In the genomic region with DNA sequence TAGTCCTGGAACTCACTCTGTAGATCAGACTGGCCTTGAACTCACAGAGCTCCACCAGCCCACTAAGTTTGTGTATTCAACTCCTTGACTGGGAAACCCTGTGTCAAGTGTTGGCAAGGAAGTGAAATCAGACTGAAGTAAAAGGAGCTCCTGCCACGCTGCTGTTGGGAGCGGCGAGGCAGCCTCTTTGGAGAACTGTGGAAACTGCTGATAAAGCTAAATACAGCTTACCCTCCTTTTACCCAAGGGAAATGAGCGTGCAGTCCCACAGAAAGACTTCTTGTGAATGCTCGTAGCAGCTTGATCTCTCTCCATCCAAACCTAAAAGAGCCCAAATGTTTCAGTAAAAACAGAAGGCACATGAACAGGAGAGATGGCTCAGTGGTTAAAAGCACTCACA, we compare ENCODE assay signal across 12 mouse cellular contexts. TPM values are rescaled to one million over a fixed set of nuclear protein-coding genes. Genes with fewer than 3 reads are reported as not detected.
DNase-seq lines count a peak whose midpoint lies in the region; ATAC-seq and TF ChIP-seq lines count a peak whose summit lies in the region.
"Had no signal": no experiment of that assay in that cellular context is flagged by ENCODE, and none has a peak within 500 bp of the region (broad histone marks: within the 10 kb centered on the region; RNA-seq: fewer than 3 reads in every experiment).

No protein-coding gene starts in this region.

- TF ChIP-seq EP300 in CH12.LX (IDR thresholded peaks at IDR 0.05; ENCODE audit: low read length), result no peak

- dilution Hi-C loops in CH12.LX (cut with MboI; ENCODE audit: extremely low pct_ligation_motif_present, extremely low pct_unique_long_range_greater_than_20kb, low sequenced_read_pairs), result no loop called here

- DNase-seq in hindbrain, embryonic 10.5 days (ENCODE audit: low spot score), result no peak
- DNase-seq in CH12.LX (ENCODE audit: extremely low read depth), result no peak
- DNase-seq in liver, embryonic 13.5 days, result no peak
- DNase-seq in limb, embryonic 10.5 days (ENCODE audit: low spot score), result no peak
- no peak for DNase-seq in ovary, postnatal 10 days (ENCODE audit: low spot score)
- DNase-seq: adrenal gland, adult 2 months; lung, postnatal 36 days had no signal

- no peak overlapping the region for H3K9ac ChIP-seq in hindbrain, embryonic 16.5 days (ENCODE audit: low read depth, low read length)
- H3K9ac ChIP-seq in CH12.LX (ENCODE audit: insufficient read depth, low read depth), result no peak overlapping the region
- H3K9ac ChIP-seq in liver, embryonic 13.5 days, result peak overlapping the region; percentile 71
- H3K9ac ChIP-seq in midbrain, embryonic 15.5 days, result no peak overlapping the region
- H3K9ac ChIP-seq: heart, embryonic 13.5 days had no signal

- no peaks in the 10 kb centered on the region for H3K79me2 ChIP-seq in CH12.LX (replicated peaks; ENCODE audit: control insufficient read depth, extremely low read depth, insufficient read depth, poor library complexity, severe bottlenecking)

- WGBS in hindbrain, embryonic 10.5 days, result 65% methylated on average over 5 of the region's 5 CpGs
- 46% methylated on average over 5 of the region's 5 CpGs for WGBS in hindbrain, embryonic 16.5 days
- WGBS in liver, embryonic 13.5 days (ENCODE audit: insufficient replicate concordance), result 14% methylated on average over 5 of the region's 5 CpGs
- 76% methylated on average over 5 of the region's 5 CpGs for WGBS in limb, embryonic 10.5 days
- 57% methylated on average over 5 of the region's 5 CpGs for WGBS in midbrain, embryonic 15.5 days

- in situ Hi-C loops in CH12.LX (cut with MboI; ENCODE audit: low pct_ligation_motif_present, low pct_unique_long_range_greater_than_20kb, low sequenced_read_pairs), result no loop called here

- TF ChIP-seq RAD21 in CH12.LX (IDR thresholded peaks at IDR 0.05; ENCODE audit: low read depth, low read length), result no peak

- no peak overlapping the region for H3K4me2 ChIP-seq in hindbrain, embryonic 16.5 days (ENCODE audit: low read length)
- no peak overlapping the region; the same call in 1 of the 2 replicates for H3K4me2 ChIP-seq in CH12.LX (ENCODE audit: insufficient read depth, low read depth, poor library complexity, severe bottlenecking)
- peak overlapping the region; percentile 50 for H3K4me2 ChIP-seq in liver, embryonic 13.5 days
- no peak overlapping the region for H3K4me2 ChIP-seq in midbrain, embryonic 15.5 days
- H3K4me2 ChIP-seq: heart, embryonic 13.5 days had no signal

- no peak overlapping the region for H3K4me3 ChIP-seq in hindbrain, embryonic 10.5 days
- no peak overlapping the region for H3K4me3 ChIP-seq in hindbrain, embryonic 16.5 days (ENCODE audit: low read length)
- H3K4me3 ChIP-seq in CH12.LX (replicated peaks in 1 of 3; ENCODE audit: low read depth in 2 of 3, low read length in 2 of 3, poor library complexity in 1 of 3), result no peak overlapping the region
- H3K4me3 ChIP-seq in liver, embryonic 13.5 days (replicated peaks), result no peak overlapping the region
- no peak overlapping the region for H3K4me3 ChIP-seq in limb, embryonic 10.5 days
- H3K4me3 ChIP-seq in midbrain, embryonic 15.5 days, result no peak overlapping the region
- H3K4me3 ChIP-seq: heart, embryonic 13.5 days; layer of hippocampus, adult 2 months had no signal

- no peak for TF ChIP-seq POLR2A in CH12.LX (IDR thresholded peaks at IDR 0.05; ENCODE audit: low read depth, low read length)

- ATAC-seq in hindbrain, embryonic 16.5 days, result no peak
- ATAC-seq in common myeloid progenitor, adult 5-6 weeks (replicated peaks; ENCODE audit: low read depth, poor library complexity, severe bottlenecking), result peak; percentile 53
- ATAC-seq in liver, embryonic 13.5 days (ENCODE audit: low read depth), result peak; percentile 47
- ATAC-seq in midbrain, embryonic 15.5 days (replicated peaks), result no peak

- H3K4me1 ChIP-seq in hindbrain, embryonic 10.5 days (replicated peaks), result peaks cover 4% of the 10 kb centered on the region; the same call in 1 of the 2 replicates
- no peaks in the 10 kb centered on the region for H3K4me1 ChIP-seq in hindbrain, embryonic 16.5 days (ENCODE audit: control insufficient read depth, insufficient read depth, low read depth, low read length)
- H3K4me1 ChIP-seq in CH12.LX (ENCODE audit: control insufficient read depth in 1 of 2, insufficient read depth in 2 of 2), result peaks cover 6 to 10% of the 10 kb centered on the region in 2 experiments
- H3K4me1 ChIP-seq in liver, embryonic 13.5 days (replicated peaks), result peaks cover 83% of the 10 kb centered on the region
- H3K4me1 ChIP-seq in limb, embryonic 10.5 days, result no peaks in the 10 kb centered on the region
- no peaks in the 10 kb centered on the region for H3K4me1 ChIP-seq in midbrain, embryonic 15.5 days

- TF ChIP-seq CTCF in CH12.LX (conservative IDR thresholded peaks at IDR 0.05 in 1 of 2, IDR thresholded peaks at IDR 0.05 in 1 of 2; ENCODE audit: low read depth in 2 of 2, low read length in 2 of 2), result no peak

- H3K9me3 ChIP-seq in hindbrain, embryonic 10.5 days, result no peaks in the 10 kb centered on the region
- H3K9me3 ChIP-seq in hindbrain, embryonic 16.5 days (ENCODE audit: control insufficient read depth, low read length), result no peaks in the 10 kb centered on the region
- peaks cover 2% of the 10 kb centered on the region for H3K9me3 ChIP-seq in CH12.LX (replicated peaks; ENCODE audit: low read length)
- H3K9me3 ChIP-seq in liver, embryonic 13.5 days (replicated peaks), result no peaks in the 10 kb centered on the region
- H3K9me3 ChIP-seq in limb, embryonic 10.5 days (replicated peaks), result no peaks in the 10 kb centered on the region
- no peaks in the 10 kb centered on the region for H3K9me3 ChIP-seq in midbrain, embryonic 15.5 days
- H3K9me3 ChIP-seq: heart, embryonic 13.5 days had no signal

- H3K36me3 ChIP-seq in hindbrain, embryonic 10.5 days, result no peaks in the 10 kb centered on the region
- no peaks in the 10 kb centered on the region for H3K36me3 ChIP-seq in hindbrain, embryonic 16.5 days (ENCODE audit: control insufficient read depth, insufficient read depth, low read length)
- no peaks in the 10 kb centered on the region for H3K36me3 ChIP-seq in CH12.LX (replicated peaks in 1 of 2; ENCODE audit: control insufficient read depth in 1 of 2, insufficient read depth in 1 of 2, low read length in 1 of 2)
- no peaks in the 10 kb centered on the region for H3K36me3 ChIP-seq in liver, embryonic 13.5 days
- H3K36me3 ChIP-seq in limb, embryonic 10.5 days, result no peaks in the 10 kb centered on the region
- H3K36me3 ChIP-seq in midbrain, embryonic 15.5 days (replicated peaks), result no peaks in the 10 kb centered on the region
- H3K36me3 ChIP-seq: heart, embryonic 13.5 days had no signal

- no peaks in the 10 kb centered on the region for H3K27me3 ChIP-seq in hindbrain, embryonic 10.5 days (ENCODE audit: insufficient read depth, poor library complexity, severe bottlenecking)
- H3K27me3 ChIP-seq in hindbrain, embryonic 16.5 days (replicated peaks; ENCODE audit: control insufficient read depth, insufficient read depth, low read length), result no peaks in the 10 kb centered on the region
- H3K27me3 ChIP-seq in CH12.LX (replicated peaks), result peaks cover 3% of the 10 kb centered on the region
- H3K27me3 ChIP-seq in liver, embryonic 13.5 days, result no peaks in the 10 kb centered on the region
- H3K27me3 ChIP-seq in limb, embryonic 10.5 days (ENCODE audit: low read depth, poor library complexity, severe bottlenecking), result no peaks in the 10 kb centered on the region
- H3K27me3 ChIP-seq in midbrain, embryonic 15.5 days (replicated peaks), result no peaks in the 10 kb centered on the region
- H3K27me3 ChIP-seq: heart, embryonic 13.5 days had no signal

- 0 out of 2 replicates have a peak overlapping the region, but pooled peaks have one; percentile 29 for H3K27ac ChIP-seq in hindbrain, embryonic 10.5 days
- H3K27ac ChIP-seq in hindbrain, embryonic 16.5 days (ENCODE audit: low read depth, low read length), result no peak overlapping the region
- H3K27ac ChIP-seq in CH12.LX (ENCODE audit: insufficient read depth, low read depth), result no peak overlapping the region
- peak overlapping the region; percentile 98 for H3K27ac ChIP-seq in liver, embryonic 13.5 days
- no peak overlapping the region for H3K27ac ChIP-seq in limb, embryonic 10.5 days
- no peak overlapping the region for H3K27ac ChIP-seq in midbrain, embryonic 15.5 days
- H3K27ac ChIP-seq: heart, embryonic 13.5 days; layer of hippocampus, adult 2 months had no signal

RNA-seq across cellular contexts. Expression of a gene that starts 11.3 kb away (rescaled TPM):
- 16.4 and 19.0 TPM in 2 replicates for polyA plus RNA-seq in hindbrain, embryonic 10.5 days (2016; fragmentation: Nextera tagmentation; extraction: Ambion mirVana)
- polyA plus RNA-seq in hindbrain, embryonic 16.5 days (2015; fragmentation: Nextera tagmentation; extraction: Ambion mirVana), result 8.9 and 9.0 TPM in 2 replicates
- 25.6 and 25.9 TPM in 2 replicates for total RNA-seq in CH12.LX (2012; rRNA removed)
- total RNA-seq in CH12.LX (2014; rRNA removed), result 18.5 and 18.6 TPM in 2 replicates
- 26.8 and 34.5 TPM in 2 replicates for polyA plus RNA-seq in CH12.LX (2012; ENCODE audit: insufficient read length, low read depth)
- total RNA-seq in common myeloid progenitor, adult 5-6 weeks (2017), result 15.8 and 16.5 TPM in 2 replicates
- 27.1 and 31.1 TPM in 2 replicates for polyA plus RNA-seq in liver, embryonic 13.5 days (2015; fragmentation: Nextera tagmentation; extraction: Ambion mirVana)
- polyA plus RNA-seq in limb, embryonic 10.5 days (2016; fragmentation: Nextera tagmentation; extraction: Ambion mirVana), result 20.4 and 21.5 TPM in 2 replicates
- 5.7 and 7.6 TPM in 2 replicates for polyA plus RNA-seq in midbrain, embryonic 15.5 days (2015; fragmentation: Nextera tagmentation; extraction: Ambion mirVana)

RNA-seq across cellular contexts. Expression of a gene that starts 15.7 kb away (rescaled TPM):
- 27.2 and 32.7 TPM in 2 replicates for polyA plus RNA-seq in hindbrain, embryonic 10.5 days (2016; fragmentation: Nextera tagmentation; extraction: Ambion mirVana)
- 35.2 and 36.1 TPM in 2 replicates for polyA plus RNA-seq in hindbrain, embryonic 16.5 days (2015; fragmentation: Nextera tagmentation; extraction: Ambion mirVana)
- 9.1 and 10.4 TPM in 2 replicates for total RNA-seq in CH12.LX (2012; rRNA removed)
- total RNA-seq in CH12.LX (2014; rRNA removed), result 19.8 and 22.5 TPM in 2 replicates
- 8.1 and 9.9 TPM in 2 replicates for polyA plus RNA-seq in CH12.LX (2012; ENCODE audit: insufficient read length, low read depth)
- 2.4 and 2.6 TPM in 2 replicates for total RNA-seq in common myeloid progenitor, adult 5-6 weeks (2017)
- 18.1 and 19.7 TPM in 2 replicates for polyA plus RNA-seq in liver, embryonic 13.5 days (2015; fragmentation: Nextera tagmentation; extraction: Ambion mirVana)
- 18.9 and 22.6 TPM in 2 replicates for polyA plus RNA-seq in limb, embryonic 10.5 days (2016; fragmentation: Nextera tagmentation; extraction: Ambion mirVana)
- polyA plus RNA-seq in midbrain, embryonic 15.5 days (2015; fragmentation: Nextera tagmentation; extraction: Ambion mirVana), result 36.5 and 37.5 TPM in 2 replicates

RNA-seq across cellular contexts. Expression of a gene that starts 35.5 kb away (rescaled TPM):
- 5.2 and 5.4 TPM in 2 replicates for polyA plus RNA-seq in hindbrain, embryonic 10.5 days (2016; fragmentation: Nextera tagmentation; extraction: Ambion mirVana)
- polyA plus RNA-seq in hindbrain, embryonic 16.5 days (2015; fragmentation: Nextera tagmentation; extraction: Ambion mirVana), result 8.0 and 9.8 TPM in 2 replicates
- total RNA-seq in CH12.LX (2012; rRNA removed), result 0.97 and 1.0 TPM in 2 replicates
- 0.34 and 0.45 TPM in 2 replicates for total RNA-seq in CH12.LX (2014; rRNA removed)
- 1.2 TPM in 2 replicates for polyA plus RNA-seq in CH12.LX (2012; ENCODE audit: insufficient read length, low read depth)
- total RNA-seq in common myeloid progenitor, adult 5-6 weeks (2017), result 2.7 and 4.7 TPM in 2 replicates
- 1.1 and 1.2 TPM in 2 replicates for polyA plus RNA-seq in liver, embryonic 13.5 days (2015; fragmentation: Nextera tagmentation; extraction: Ambion mirVana)
- polyA plus RNA-seq in limb, embryonic 10.5 days (2016; fragmentation: Nextera tagmentation; extraction: Ambion mirVana), result 1.7 and 3.4 TPM in 2 replicates
- 10.6 and 11.3 TPM in 2 replicates for polyA plus RNA-seq in midbrain, embryonic 15.5 days (2015; fragmentation: Nextera tagmentation; extraction: Ambion mirVana)

RNA-seq across cellular contexts. Expression of a gene that starts 35.8 kb away (rescaled TPM):
- 99.7 and 116 TPM in 2 replicates for polyA plus RNA-seq in hindbrain, embryonic 10.5 days (2016; fragmentation: Nextera tagmentation; extraction: Ambion mirVana)
- 22.8 and 29.6 TPM in 2 replicates for polyA plus RNA-seq in hindbrain, embryonic 16.5 days (2015; fragmentation: Nextera tagmentation; extraction: Ambion mirVana)
- total RNA-seq in CH12.LX (2012; rRNA removed) (11.6 and 14.4 TPM in 2 replicates), CH12.LX (2014; rRNA removed) (23.3 and 24.0 TPM in 2 replicates)
- polyA plus RNA-seq in CH12.LX (2012; ENCODE audit: insufficient read length, low read depth), result 21.3 and 22.8 TPM in 2 replicates
- 13.3 and 15.8 TPM in 2 replicates for total RNA-seq in common myeloid progenitor, adult 5-6 weeks (2017)
- 171 and 201 TPM in 2 replicates for polyA plus RNA-seq in liver, embryonic 13.5 days (2015; fragmentation: Nextera tagmentation; extraction: Ambion mirVana)
- polyA plus RNA-seq in limb, embryonic 10.5 days (2016; fragmentation: Nextera tagmentation; extraction: Ambion mirVana), result 40.8 and 47.4 TPM in 2 replicates
- 23.9 and 27.0 TPM in 2 replicates for polyA plus RNA-seq in midbrain, embryonic 15.5 days (2015; fragmentation: Nextera tagmentation; extraction: Ambion mirVana)

RNA-seq across cellular contexts. Expression of a gene that starts 39.7 kb away (rescaled TPM):
- 44.9 and 46.8 TPM in 2 replicates for polyA plus RNA-seq in hindbrain, embryonic 10.5 days (2016; fragmentation: Nextera tagmentation; extraction: Ambion mirVana)
- 20.0 and 22.8 TPM in 2 replicates for polyA plus RNA-seq in hindbrain, embryonic 16.5 days (2015; fragmentation: Nextera tagmentation; extraction: Ambion mirVana)
- total RNA-seq in CH12.LX (2012; rRNA removed), result 16.6 and 19.0 TPM in 2 replicates
- total RNA-seq in CH12.LX (2014; rRNA removed), result 25.6 and 28.6 TPM in 2 replicates
- polyA plus RNA-seq in CH12.LX (2012; ENCODE audit: insufficient read length, low read depth), result 34.7 and 43.2 TPM in 2 replicates
- 57.3 and 72.4 TPM in 2 replicates for total RNA-seq in common myeloid progenitor, adult 5-6 weeks (2017)
- polyA plus RNA-seq in liver, embryonic 13.5 days (2015; fragmentation: Nextera tagmentation; extraction: Ambion mirVana), result 21.9 and 27.8 TPM in 2 replicates
- polyA plus RNA-seq in limb, embryonic 10.5 days (2016; fragmentation: Nextera tagmentation; extraction: Ambion mirVana), result 45.0 and 46.3 TPM in 2 replicates
- 24.6 and 24.7 TPM in 2 replicates for polyA plus RNA-seq in midbrain, embryonic 15.5 days (2015; fragmentation: Nextera tagmentation; extraction: Ambion mirVana)

Comparison
In these comparisons a context has a peak if more than half of its experiments do, and no peak if none do; other contexts are left out.
1. H3K27ac ChIP-seq: peak in hindbrain, embryonic 10.5 days (single experiment) and liver, embryonic 13.5 days (single experiment); none in hindbrain, embryonic 16.5 days (single experiment), CH12.LX (single experiment), limb, embryonic 10.5 days (single experiment) and midbrain, embryonic 15.5 days (single experiment).
2. ATAC-seq: peak in common myeloid progenitor, adult 5-6 weeks (single experiment) and liver, embryonic 13.5 days (single experiment); none in hindbrain, embryonic 16.5 days (single experiment) and midbrain, embryonic 15.5 days (single experiment).